Mouse (Mus musculus) embryonic facial prominence, embryonic 12.5 days (tissue): ENCODE measurements around the gene Gm20458. TPM values are rescaled to one million over a fixed set of nuclear protein-coding genes. Genes with fewer than 3 reads are reported as not detected.

ENCODE experiments used
- ATAC-seq: fragments of 200-750 bp; cut with Nextera tagmentation; 2 replicates; pipeline ENCODE4 v1.8.0; 2017; ENCODE audit not compliant: insufficient number of reproducible peaks, insufficient read depth, low FRiP score, low TSS enrichment
- H3K27ac ChIP-seq: fragments of 300-500 bp; sonication (generic); 2 replicates; pipeline ENCODE4 v1.5.1; 2016; ENCODE audit warnings: mild to moderate bottlenecking
- H3K27me3 ChIP-seq: fragments of 300-500 bp; sonication (generic); 2 replicates; pipeline ENCODE4 v1.6.1; 2016; ENCODE audit warnings: mild to moderate bottlenecking, moderate library complexity
- H3K36me3 ChIP-seq: fragments of 300-500 bp; sonication (generic); 2 replicates; pipeline ENCODE4 v1.6.1; 2016; ENCODE audit warnings: mild to moderate bottlenecking
- H3K4me1 ChIP-seq: fragments of 300-500 bp; sonication (generic); 2 replicates; pipeline ENCODE4 v1.6.1; 2016
- H3K4me2 ChIP-seq: fragments of 300-500 bp; sonication (generic); replicated peaks from 2 replicates; pipeline ENCODE4 v1.6.1; 2016; ENCODE audit warnings: mild to moderate bottlenecking, moderate library complexity
- H3K4me3 ChIP-seq: fragments of 300-500 bp; sonication (generic); 2 replicates; pipeline ENCODE4 v1.5.1; 2016; ENCODE audit warnings: mild to moderate bottlenecking
- H3K9ac ChIP-seq: fragments of 300-500 bp; sonication (generic); 2 replicates; pipeline ENCODE4 v1.6.1; 2016; ENCODE audit warnings: mild to moderate bottlenecking, moderate library complexity
- H3K9me3 ChIP-seq: fragments of 300-500 bp; sonication (generic); 2 replicates; pipeline ENCODE4 v1.6.1; 2016; ENCODE audit warnings: mild to moderate bottlenecking, moderate library complexity
- WGBS: fragments of 180-500 bp; shearing (Covaris S2); methylation state at CpG from one replicate; pipeline ENCODE4 v1.1.7; 2016; 5-methylcytosine and 5-hydroxymethylcytosine counted together
- polyA plus RNA-seq: library from polyadenylated mRNA; unstranded; fragments of >200 nt; fragmentation: Nextera tagmentation; extraction: Ambion mirVana; gene quantifications from 2 replicates; pipeline ENCODE4 v1.2.1, GENCODE M21; 2016

Gene Gm20458
- polyA plus RNA-seq, 1 experiment from 2014 or later: 6.5 TPM

DNA sequence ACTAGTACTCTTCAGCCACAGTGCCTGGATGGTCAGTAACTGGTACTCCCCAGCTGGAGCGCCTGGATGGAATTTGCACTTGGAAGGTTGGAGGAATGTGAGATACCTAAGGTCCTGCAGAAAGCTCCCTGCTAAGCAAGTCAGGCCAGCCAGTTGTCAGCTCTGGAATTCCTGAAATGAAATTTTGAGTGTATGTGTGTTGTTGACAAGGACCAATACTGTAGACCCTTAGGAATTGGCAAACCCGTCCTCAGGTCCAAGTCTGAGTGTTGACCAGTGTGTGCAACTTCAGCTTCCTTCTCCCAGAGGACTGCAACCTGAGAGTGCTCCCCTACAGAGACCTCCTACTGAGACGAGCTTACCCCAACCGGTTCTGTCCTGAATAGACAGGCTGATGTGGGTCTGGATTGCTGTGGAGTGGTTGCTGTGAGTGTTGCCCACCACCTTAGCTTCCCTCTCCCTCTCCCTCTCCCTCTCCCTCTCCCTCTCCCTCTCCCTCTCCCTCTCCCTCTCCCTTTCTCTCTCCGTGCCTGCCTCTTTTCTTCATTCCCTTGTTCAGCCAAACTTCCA, 49.9 kb downstream of the Gm20458 start:
- no peak for ATAC-seq
- Histone ChIP-seq H3K4me1 (no peaks in the 10 kb centered on the region), H3K4me2 (no peak overlapping the region), H3K9me3 (no peaks in the 10 kb centered on the region), H3K36me3 (peaks cover 12% of the 10 kb centered on the region), H3K27ac (0 out of 2 replicates have a peak overlapping the region, but pooled peaks have one; percentile 23), H3K4me3 (no peak overlapping the region), H3K27me3 (no peaks in the 10 kb centered on the region), H3K9ac (no peak overlapping the region)
- WGBS: 33% methylated on average over 4 of the region's 5 CpGs

DNA sequence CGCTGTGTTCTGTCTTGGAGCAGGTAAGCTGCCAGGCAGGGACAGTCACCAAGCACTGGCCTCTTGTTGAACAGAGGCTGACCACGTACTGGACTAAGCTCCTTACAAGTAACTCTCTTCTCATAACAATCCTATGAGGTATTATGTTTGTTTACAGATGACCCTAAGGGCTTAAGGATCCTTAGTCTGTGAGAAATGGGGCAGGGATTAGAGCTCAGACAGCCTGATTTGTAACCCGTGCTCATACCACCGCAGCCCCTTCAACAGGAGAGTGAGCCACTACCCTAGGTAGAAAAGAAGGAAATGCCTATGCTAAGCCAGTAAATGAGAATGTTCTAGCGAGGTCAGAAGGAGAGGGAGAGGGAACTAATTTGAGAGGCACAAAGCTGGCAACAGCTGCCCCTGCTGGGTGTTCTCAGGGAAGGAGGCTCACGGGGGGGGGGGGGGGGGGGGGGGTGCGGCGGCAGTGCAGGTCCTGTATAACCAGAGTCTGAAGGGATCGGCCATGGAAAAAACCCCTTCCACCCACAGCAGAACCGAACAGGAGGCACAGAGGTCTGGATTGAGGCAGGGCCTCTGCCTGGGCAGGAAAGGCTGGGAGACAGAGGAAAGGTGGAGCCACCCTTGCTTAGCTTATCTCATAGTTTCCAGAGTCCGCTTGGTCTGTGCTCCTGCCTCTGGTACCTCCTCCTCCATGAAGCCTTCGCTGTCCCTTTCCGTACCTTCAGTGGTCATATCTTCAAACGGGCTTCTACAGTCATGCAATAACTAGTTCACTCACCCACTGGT, 51.5 kb downstream of the Gm20458 start:
- Histone ChIP-seq H3K27ac (no peak overlapping the region), H3K9me3 (no peaks in the 10 kb centered on the region)
- WGBS: 68% methylated on average over 12 of the region's 14 CpGs

DNA sequence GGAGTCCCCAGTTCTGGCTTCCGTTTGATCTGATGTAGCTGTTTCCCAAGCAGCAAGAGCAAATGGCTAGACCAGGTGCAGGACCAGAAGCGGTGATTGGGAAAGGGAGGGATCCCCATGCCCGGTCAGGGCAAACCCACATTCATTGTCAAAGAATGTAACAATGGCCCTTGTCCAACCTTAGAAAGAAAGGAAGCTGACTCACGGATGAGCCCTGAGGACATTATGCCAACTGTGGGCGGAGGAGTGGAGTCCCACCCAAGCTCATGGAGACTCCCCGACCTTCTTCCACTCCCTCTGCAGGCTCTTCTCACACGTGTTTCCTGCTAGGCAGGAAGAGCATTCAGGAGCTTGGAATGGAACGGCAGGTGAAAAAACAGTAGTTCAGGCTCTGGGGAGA, 52.6 kb downstream of the Gm20458 start:
- Histone ChIP-seq H3K4me3 (no peak overlapping the region), H3K9ac (no peak overlapping the region), H3K27ac (0 out of 2 replicates have a peak overlapping the region, but pooled peaks have one; percentile 13), H3K4me1 (no peaks in the 10 kb centered on the region), H3K9me3 (no peaks in the 10 kb centered on the region), H3K36me3 (no peaks in the 10 kb centered on the region), H3K27me3 (no peaks in the 10 kb centered on the region), H3K4me2 (no peak overlapping the region)
- WGBS: 73% methylated on average over 8 of the region's 8 CpGs
- ATAC-seq: no peak

More for the DNA sequence above, 51.5 kb downstream of the Gm20458 start:
- Histone ChIP-seq H3K4me2 (no peak overlapping the region), H3K27me3 (no peaks in the 10 kb centered on the region), H3K9ac (no peak overlapping the region), H3K36me3 (no peaks in the 10 kb centered on the region), H3K4me3 (no peak overlapping the region), H3K4me1 (no peaks in the 10 kb centered on the region)
- ATAC-seq: no peak

- Histone ChIP-seq H3K27ac (no peak overlapping the region), H3K4me3 (no peak overlapping the region), H3K9ac (no peak overlapping the region), H3K9me3 (no peaks in the 10 kb centered on the region), H3K4me2 (no peak overlapping the region), H3K27me3 (no peaks in the 10 kb centered on the region), H3K36me3 (no peaks in the 10 kb centered on the region), H3K4me1 (no peaks in the 10 kb centered on the region)
- no peak for ATAC-seq
- WGBS: 77% methylated on average over 3 of the region's 3 CpGs
Observed at GRCm38 (mm10) chr2:164514916-164515315, 54.1 kb downstream of the Gm20458 start.

- no peak for ATAC-seq
- Histone ChIP-seq H3K4me3 (no peak overlapping the region), H3K27ac (no peak overlapping the region), H3K4me2 (no peak overlapping the region), H3K27me3 (no peaks in the 10 kb centered on the region), H3K9me3 (no peaks in the 10 kb centered on the region), H3K36me3 (no peaks in the 10 kb centered on the region), H3K4me1 (no peaks in the 10 kb centered on the region), H3K9ac (no peak overlapping the region)
- WGBS: 71% methylated on average over 9 of the region's 9 CpGs
Observed at GRCm38 (mm10) chr2:164515897-164516296, 55.1 kb downstream of the Gm20458 start.

DNA sequence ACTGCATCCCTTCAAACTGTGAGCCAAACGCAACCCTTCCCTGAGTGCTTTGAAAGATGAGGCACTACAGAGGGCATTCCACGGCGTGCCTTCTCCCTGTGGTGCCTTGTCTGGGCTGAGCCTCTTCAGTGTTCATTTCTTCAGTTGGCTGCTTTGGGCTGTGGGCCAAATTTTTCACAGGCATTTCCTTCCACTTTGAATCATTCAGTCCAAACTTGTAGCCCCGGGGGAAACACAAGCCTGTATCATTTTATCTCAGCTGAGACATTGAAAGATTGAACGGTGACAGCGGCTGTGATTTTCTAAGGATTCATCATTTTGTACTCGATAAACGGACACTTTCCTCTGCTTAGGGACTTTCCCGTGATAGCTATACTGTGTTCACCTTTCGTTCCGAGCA, 55.8 kb downstream of the Gm20458 start:
- WGBS: 77% methylated on average over 11 of the region's 11 CpGs

DNA sequence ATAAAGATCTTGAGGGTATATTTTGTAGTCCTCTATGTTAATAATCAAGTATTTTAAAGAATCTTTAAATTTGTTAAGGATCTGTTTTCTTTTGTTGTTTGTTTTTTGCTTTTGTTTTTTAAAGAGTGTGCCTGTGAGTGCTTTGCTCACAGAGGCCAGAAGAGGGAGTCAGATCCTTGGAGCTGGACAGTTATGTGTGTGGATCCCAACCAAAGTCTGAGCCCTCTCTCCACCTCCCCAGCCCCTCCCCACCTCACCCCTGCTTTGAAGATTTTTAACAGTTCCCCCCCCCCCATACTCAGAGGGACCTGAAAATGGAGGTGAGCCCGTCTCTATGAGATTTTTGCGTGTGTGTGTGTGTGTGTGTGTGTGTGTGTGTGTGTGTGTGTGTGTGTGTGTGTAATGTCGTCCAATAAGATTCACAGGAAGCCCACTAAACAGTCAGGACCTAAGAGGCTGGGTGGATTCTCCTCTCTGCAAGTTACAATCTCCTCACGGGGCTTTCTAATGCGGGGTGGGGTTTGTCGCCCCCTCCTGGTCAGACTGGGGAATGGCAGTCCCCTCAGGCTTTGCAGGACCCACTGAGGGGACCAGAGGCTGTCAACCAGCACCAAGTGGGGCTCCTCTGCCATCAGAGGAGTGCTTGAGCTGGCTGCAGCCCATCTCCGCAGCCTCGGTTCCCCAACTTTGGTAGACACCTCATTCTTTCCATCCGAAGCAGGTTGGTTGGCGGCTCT, 56.9 kb downstream of the Gm20458 start:
- 36% methylated on average over 9 of the region's 10 CpGs for WGBS
- H3K4me3 ChIP-seq: no peak overlapping the region
- H3K9ac ChIP-seq: no peak overlapping the region
- peak overlapping the region; percentile 63; the same call in 1 of the 2 replicates for H3K27ac ChIP-seq
- H3K36me3 ChIP-seq: no peaks in the 10 kb centered on the region
- ATAC-seq: no peak
- no peaks in the 10 kb centered on the region for H3K27me3 ChIP-seq
- H3K9me3 ChIP-seq: no peaks in the 10 kb centered on the region
- H3K4me2 ChIP-seq: no peak overlapping the region
- H3K4me1 ChIP-seq: peaks cover 3% of the 10 kb centered on the region; the same call in 1 of the 2 replicates

More for the DNA sequence above, 55.8 kb downstream of the Gm20458 start:
- no peak for ATAC-seq
- Histone ChIP-seq H3K4me3 (no peak overlapping the region), H3K4me2 (no peak overlapping the region), H3K27me3 (no peaks in the 10 kb centered on the region), H3K27ac (no peak overlapping the region), H3K36me3 (no peaks in the 10 kb centered on the region), H3K9ac (no peak overlapping the region), H3K9me3 (no peaks in the 10 kb centered on the region), H3K4me1 (no peaks in the 10 kb centered on the region)

- Histone ChIP-seq H3K9me3 (no peaks in the 10 kb centered on the region), H3K4me1 (peaks cover 3% of the 10 kb centered on the region; the same call in 1 of the 2 replicates), H3K27ac (peak overlapping the region; percentile 63; the same call in 1 of the 2 replicates), H3K4me3 (no peak overlapping the region), H3K9ac (no peak overlapping the region), H3K36me3 (no peaks in the 10 kb centered on the region), H3K4me2 (no peak overlapping the region), H3K27me3 (no peaks in the 10 kb centered on the region)
- 54% methylated on average over 11 of the region's 11 CpGs for WGBS
- no peak for ATAC-seq
Observed at GRCm38 (mm10) chr2:164518266-164519170, 57.8 kb downstream of the Gm20458 start.

DNA sequence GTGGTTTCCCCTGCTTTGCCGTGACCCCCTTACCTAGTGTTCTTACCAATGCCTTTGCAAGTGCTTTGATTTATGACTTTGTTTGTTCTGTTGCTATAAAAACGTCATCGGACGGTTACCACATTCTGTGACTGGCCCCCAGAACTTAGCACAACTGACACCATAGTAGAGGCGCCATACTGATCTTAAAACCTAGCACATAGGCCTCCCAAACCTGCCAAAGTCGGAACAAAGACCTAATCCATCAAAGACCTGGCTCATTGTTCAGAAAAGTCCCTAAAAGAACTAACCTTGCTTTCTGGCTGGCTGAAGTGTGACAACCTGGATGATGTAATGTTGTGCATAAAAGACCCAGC, 58.4 kb downstream of the Gm20458 start:
- H3K27ac ChIP-seq: no peak overlapping the region
- ATAC-seq: no peak
- no peaks in the 10 kb centered on the region for H3K36me3 ChIP-seq
- H3K27me3 ChIP-seq: no peaks in the 10 kb centered on the region
- H3K9me3 ChIP-seq: no peaks in the 10 kb centered on the region
- no peak overlapping the region for H3K4me3 ChIP-seq
- H3K4me1 ChIP-seq: peaks cover 3% of the 10 kb centered on the region; the same call in 1 of the 2 replicates
- no peak overlapping the region for H3K4me2 ChIP-seq
- 78% methylated on average over 6 of the region's 6 CpGs for WGBS
- no peak overlapping the region for H3K9ac ChIP-seq

GRCm38 (mm10) chr2:164520782-164521181, 60.0 kb downstream of the Gm20458 start:
- 16% methylated on average over 3 of the region's 3 CpGs for WGBS
- no peaks in the 10 kb centered on the region for H3K36me3 ChIP-seq
- H3K9ac ChIP-seq: no peak overlapping the region
- ATAC-seq: no peak
- no peaks in the 10 kb centered on the region for H3K27me3 ChIP-seq
- no peak overlapping the region for H3K4me3 ChIP-seq
- H3K4me2 ChIP-seq: no peak overlapping the region
- no peaks in the 10 kb centered on the region for H3K9me3 ChIP-seq
- H3K4me1 ChIP-seq: peaks cover 3% of the 10 kb centered on the region; the same call in 1 of the 2 replicates
- H3K27ac ChIP-seq: no peak overlapping the region

DNA sequence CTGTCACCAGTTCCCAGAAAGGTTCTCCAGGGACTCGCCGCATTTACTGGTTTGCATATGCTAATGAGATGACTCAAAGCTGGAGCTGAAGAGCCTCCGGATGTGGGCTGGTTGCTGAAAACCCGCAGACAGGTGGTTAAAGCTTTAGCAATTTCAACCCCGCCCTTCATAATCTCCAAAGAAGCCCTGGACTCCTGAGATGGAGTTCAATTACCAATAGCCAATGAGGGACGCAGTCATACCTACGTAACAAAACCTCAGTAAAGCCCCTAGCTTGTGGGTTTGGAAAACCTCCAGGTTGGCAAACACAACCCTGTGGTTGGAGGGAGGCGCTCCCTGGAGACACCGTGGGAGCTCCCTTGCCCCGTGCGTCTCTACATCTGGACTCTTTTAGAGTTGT, 61.1 kb downstream of the Gm20458 start:
- no peaks in the 10 kb centered on the region for H3K36me3 ChIP-seq
- no peak overlapping the region for H3K4me3 ChIP-seq
- H3K4me1 ChIP-seq: peaks cover 3% of the 10 kb centered on the region; the same call in 1 of the 2 replicates
- no peak overlapping the region for H3K9ac ChIP-seq
- peaks cover 5% of the 10 kb centered on the region; the same call in 1 of the 2 replicates for H3K9me3 ChIP-seq
- H3K27me3 ChIP-seq: no peaks in the 10 kb centered on the region
- peak; percentile 79 for ATAC-seq
- H3K27ac ChIP-seq: no peak overlapping the region
- 13% methylated on average over 11 of the region's 11 CpGs for WGBS
- peak overlapping the region; percentile 14; the same call in 1 of the 2 replicates for H3K4me2 ChIP-seq
